Mouse (Mus musculus) urinary bladder, adult 2 months (tissue): ENCODE results near the gene Ube4b. TPM values are rescaled to one million over a fixed set of nuclear protein-coding genes. Genes with fewer than 3 reads are reported as not detected.
"Not testable (repeated sequence)": the region's sequence is repeated elsewhere in the genome, so short reads cannot be mapped to it uniquely, and the experiment has no call there.

Source experiments
- DNase-seq: peaks from one replicate; pipeline ENCODE4 v3.0.0; 2022; ENCODE audit warnings: low spot score
- polyA plus RNA-seq: library from polyadenylated mRNA; depleted of rRNA; stranded (reverse); fragments of >200 nt; gene quantifications from 2 replicates; pipeline ENCODE4 v1.2.3, GENCODE M21; 2012; rRNA removed

The Ube4b gene
- 38.3 and 54.1 TPM in 2 replicates for polyA plus RNA-seq

DNA sequence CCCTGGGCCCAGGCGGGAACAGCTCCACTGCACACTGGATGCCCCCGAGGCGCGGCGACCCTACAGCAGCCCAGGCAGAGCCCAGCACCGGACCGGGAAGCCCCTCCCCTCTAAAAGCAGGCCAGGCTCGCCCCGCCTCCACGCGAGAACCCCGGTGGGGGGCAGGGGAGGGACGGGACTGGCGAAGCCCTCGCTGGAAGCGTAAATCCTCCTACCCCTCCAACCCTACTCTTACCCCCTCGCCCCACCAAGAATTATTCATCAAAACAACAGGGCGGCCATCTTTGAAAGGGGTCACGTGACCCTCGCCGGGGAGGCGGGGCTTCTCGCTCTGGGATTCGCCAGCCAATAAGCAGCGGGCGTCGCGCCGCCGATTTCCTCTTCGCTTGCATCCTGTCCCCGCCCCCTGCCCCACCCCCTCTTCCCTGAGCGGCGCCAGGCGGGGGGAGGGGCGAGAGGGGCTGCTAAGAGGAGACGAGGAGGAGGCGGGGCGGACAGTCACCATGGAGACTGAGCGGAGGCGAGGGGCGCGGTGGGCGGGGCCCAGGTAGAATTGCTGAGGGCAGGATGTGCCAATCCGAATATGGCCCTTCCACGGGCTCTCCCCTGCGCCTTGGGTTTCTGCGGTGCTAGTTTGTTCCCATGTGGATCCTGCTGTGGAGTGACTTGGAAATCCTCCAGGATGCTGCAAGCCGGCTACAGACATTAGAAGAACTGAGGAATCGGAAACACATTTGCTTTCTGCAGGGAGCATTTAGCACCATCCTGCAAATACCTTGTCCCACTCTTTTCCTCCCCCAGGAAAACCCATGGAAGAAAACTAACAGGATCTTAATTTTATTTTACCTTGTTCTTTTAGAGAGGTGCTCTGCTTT, at the start of gene Ube4b:
Ube4b (minus strand) TSS at position 425 of the 875 bp plus-strand sequence.
- peak; percentile 83 for DNase-seq

DNA sequence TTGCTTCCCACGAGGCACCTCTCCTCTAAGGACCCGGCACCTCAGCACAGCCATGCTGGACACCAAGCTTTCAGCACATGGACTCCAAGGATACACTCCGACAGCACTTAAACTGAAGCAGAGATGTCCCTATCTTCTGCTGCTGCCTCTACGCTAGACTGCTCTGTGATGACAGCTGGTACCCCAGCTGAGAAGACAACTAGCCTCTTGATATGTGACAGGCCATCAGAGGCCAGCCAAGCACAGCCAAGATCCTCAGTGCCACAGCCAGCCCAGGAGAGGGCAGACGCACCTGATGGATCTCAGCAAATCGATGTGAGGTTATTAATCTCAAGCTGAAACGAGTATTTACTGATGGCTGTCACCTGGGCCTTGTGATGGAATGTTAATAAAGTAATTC, 48.5 kb upstream of the Ube4b start:
- DNase-seq: no peak

DNA sequence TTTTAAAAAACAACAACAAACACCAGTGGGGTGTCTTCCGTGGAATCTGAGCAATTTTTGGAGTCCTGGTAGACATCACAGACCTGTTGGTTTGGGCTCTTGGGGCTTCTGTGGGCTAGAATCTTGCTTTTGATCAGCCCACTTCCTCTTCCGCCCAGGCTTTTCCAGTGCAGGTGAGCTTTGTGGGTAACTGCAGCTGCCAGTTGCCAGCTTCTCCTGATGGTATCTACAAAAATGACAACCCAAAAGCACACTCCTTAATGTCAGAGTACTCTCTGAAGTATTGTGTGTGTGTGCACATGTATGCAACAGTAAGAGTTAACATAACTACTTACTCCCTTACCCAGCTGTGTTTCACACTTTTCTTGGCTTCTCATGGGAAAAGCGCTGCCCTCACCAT, 43.0 kb upstream of the Ube4b start:
- no peak for DNase-seq

DNA sequence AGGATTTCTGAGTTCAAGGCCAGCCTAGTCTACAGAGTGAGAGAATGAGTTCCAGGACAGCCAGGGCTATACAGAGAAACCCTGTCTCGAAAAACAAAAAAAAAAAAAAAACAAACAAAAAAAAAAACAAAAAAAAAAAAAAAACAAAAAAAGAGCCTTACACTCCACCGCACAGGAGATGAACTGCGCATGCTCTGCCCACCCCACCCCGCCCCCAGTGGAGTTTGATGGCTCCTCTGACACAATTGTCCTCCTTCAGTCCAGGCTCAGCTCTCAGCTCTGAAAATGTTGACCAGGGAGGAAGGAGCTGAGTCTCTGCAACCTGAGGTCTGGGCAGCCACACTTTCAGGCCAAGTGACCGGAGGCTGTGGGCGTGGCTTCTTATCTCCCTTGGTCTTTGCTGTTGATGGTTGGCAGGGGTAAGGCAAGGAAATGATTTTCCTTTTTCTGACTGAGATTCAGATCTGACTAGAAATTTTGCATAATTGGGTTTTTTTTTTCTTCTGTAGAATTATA, 36.9 kb upstream of the Ube4b start:
- DNase-seq: no peak

DNA sequence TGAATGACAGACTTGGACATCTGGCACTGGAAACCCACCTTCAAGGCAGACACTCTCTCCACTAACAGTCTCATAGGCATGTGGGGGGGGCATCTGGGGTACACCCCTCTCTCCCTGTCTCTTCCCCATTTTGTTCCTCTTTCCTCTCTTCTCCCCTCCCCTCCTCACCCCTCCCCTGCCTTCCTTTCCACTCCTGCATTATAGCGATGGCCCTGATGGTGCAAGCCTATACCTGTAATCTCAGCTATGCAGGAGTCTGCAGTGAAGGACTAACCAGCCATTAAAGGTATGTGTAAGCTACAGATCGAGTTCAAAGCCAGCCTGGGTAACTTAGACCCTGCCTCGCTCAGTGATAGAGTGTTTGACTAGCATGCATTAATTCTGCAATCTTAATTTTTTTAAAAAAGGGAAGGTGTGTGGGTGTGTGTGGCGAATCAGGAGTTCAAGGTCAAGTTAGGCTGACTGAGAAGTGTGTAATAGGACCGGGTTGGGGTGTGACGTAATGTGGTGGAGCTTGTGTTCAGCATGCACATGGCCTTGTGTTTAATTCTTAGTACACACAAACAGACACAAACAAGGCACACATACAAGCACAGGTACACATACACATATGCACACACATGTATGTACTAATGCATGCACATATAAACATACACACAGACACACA, 35.9 kb upstream of the Ube4b start:
- DNase-seq: no peak

DNA sequence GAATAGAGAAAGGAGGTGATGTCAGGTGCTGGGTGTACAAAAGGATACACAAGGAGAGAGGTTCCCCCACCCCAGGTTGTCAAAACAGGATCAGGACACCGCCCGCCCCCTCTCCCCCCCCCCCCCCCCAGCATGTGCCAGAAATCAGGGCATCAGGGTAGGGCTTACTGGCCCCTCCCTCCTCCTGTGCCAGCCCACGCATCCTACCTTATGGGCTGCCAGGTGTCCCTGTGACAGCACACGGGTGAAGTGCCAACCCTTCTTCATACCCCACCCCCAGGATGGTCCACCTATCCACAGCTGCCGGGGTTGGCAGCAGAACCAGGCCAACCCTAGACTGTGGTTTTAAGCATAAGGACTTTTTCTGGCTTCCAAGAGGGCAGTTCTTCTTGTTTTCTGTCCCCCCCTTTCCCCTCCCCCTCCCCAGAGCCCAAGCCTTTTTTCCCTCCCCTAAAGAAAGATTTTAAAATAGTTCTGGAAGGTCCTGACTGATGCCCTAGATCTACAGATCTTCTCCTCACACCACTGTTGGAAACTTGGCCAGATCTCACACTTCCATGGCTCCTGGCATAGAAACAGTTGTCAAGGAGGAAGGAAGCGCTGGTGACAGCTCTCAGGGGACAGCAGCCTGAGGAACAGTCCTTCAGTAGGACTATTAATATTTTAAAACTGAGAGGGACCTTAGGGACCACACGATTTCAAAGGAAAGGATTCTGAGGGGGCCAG, 35.2 kb upstream of the Ube4b start:
- DNase-seq: no peak

DNA sequence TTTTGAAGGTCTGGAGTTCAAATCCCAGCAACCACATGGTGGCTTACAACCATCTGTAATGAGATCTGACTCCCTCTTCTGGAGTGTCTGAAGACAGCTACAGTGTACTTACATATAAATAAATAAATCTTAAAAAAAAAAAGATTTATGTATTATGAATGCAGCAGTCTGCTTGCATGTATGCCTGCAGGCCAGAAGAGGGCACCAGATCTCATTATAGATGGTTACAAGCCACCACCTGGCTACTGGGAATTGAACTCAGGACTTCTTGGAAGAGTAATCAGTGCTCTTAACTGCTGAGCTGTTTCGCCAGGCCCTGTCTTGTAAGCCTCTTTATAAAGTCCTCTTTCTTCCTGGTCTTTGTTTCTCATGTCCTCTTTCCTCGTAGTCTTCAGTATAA, 33.9 kb upstream of the Ube4b start:
- DNase-seq: not testable (repeated sequence)

DNA sequence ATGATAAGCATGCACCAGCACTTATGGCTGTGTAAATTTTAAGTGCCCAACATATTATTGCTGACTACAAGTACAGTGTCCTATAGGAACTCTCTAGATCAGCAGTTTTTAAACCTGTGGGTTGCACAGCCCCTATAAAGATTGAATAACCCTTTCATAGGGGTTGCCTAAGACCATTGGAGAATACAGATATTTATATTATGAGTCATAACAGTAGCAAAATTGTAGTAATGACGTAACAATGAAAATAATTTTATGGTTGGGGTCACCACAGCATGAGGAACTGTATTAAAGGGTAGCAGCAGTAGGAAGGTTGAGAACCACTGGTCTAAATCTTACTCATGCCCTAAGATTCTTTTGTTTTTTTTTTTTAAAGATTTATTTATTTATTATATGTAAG, 32.9 kb upstream of the Ube4b start:
- DNase-seq: no peak

DNA sequence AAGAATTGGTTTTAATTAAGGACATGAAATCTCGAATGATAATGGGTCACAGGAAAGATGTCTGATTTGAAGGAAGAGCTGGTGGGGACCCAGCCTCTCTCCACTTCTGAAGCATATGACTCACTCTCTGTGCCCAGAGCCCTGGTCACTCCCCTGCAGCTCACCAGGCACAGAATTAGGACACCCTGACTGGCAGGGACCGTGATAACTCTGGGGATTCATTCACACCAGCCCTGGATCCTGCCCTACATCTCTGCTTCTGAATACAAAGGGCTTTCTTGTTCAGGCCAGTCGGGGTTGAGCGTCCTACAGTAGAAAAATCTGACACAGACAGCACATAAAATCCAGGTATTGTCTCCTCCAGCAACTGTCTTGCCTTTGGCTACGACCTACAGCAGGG, 32.0 kb upstream of the Ube4b start:
- no peak for DNase-seq

DNA sequence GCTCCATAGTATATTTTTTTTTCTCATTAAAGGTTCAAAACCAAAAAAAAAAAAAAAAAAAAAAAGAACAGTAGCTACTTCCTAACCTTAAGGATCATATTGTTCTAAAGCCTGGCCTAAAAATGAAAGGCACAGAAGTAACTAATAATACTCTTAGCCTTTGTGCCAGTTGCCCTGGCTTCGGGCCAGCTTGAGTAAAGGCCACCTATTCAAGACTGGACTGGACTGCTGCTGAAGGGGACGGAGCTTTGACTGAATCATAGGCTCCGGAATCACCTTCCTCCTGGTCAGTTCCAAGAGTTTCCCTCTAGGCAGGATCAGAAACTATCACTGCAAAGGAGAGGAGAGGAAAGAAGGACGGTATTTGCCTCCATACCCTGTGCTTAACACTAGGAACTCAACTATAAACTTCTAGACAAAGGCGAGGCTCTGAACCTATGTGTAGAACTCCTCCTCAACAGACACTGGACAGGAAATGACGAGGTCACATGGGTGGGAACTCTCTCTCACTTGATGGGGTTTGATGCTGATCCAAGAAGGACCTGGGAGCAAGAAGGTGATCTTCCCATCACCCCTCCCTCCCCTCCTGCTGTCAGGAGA, 31.4 kb upstream of the Ube4b start:
- DNase-seq: no peak

DNA sequence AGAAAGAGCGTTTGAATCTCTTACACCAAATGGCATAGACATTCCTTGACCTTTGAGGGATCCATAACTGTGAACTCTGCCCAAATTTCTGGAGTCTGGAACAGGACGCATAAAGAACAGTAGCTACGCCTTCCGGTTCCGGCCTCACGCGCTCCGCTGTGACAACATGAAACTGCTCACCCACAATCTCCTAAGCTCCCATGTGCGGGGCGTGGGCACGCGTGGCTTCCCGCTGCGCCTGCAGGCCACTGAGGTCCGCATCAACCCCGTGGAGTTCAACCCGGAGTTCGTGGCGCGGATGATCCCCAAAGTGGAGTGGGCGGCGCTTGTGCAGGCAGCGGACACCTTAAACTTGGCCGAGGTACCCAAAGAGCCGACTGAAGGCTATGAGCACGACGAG, 30.6 kb upstream of the Ube4b start:
- not testable (repeated sequence) for DNase-seq

DNA sequence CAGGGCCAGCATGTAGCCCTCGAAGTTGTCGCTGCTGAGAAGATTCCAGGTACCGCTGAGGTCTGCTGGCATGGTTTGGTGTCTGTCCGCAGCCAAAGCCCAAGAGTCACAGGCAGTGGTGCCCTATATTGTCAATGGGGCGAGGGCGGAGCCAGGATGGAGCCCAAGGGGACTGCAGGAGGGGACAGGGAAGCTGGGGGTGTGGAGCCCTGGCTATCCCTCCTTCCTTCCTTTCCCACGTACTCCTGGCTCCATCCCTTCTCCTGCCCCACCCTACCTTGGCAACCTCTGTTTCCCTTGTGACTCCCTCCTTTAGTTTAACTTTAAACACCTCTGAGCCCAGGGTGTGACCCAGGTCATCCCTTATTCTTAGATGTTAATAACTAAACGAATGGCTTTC, 28.3 kb upstream of the Ube4b start, which contains the start of gene Rbp7:
Rbp7 (minus strand) TSS at position 100 of the 400 bp plus-strand sequence.
- no peak for DNase-seq

DNA sequence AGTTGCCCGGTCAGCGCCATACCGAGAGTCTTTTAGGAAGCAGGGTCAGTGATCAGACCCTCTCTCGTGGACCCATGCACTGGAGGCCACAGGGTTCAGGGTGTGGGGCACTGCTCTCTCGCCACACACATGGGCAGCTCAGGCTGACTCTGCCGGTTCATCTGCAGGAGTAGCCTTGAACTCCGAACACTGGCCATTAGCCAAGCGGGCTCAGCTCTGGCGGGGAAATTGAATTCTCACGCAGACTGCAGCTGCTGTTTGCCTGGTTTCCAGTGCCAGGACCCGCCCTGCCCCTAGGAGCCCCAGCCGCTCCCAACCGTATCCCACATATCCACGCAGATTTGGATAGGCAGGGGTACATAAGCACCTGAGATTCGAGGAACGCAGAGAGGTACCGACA, 27.7 kb upstream of the Ube4b start:
- no peak for DNase-seq

DNA sequence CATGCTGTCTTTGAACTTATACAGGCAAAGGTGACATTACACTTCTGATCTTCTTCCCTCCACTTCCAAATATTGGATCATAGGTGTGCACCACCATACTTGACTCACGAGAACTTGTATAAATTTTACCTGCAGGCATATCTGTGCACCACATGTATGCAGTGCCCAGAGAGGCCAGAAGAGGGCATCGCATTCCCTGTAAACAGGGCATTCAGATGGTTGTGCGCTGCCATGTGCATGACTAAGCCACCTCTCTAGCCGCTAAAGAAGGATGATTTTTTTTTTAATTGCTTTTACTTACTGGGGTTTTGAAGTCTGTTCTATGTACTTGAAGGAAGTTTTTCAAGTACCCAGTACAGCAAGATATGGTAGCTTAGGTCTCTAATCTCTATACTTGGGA, 27.1 kb upstream of the Ube4b start:
- no peak for DNase-seq

DNA sequence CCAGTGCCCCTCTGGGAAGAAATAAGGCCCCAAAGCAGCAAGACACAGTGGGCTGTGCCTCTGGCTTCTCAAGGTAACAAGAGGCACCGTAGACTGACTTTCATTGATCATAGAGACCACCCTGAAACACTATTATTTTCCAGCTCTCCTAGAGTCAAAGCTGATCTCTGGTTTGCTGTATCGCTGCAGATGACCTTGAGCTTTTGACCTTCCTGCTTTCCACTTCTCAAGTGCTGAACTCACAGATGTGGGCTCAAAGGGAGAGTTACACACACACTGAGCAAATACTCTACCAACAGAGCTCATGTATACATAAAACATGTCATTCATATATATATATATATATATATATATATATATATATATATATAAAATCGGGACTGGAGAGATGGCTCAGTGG, 24.1 kb upstream of the Ube4b start:
- no peak for DNase-seq

DNA sequence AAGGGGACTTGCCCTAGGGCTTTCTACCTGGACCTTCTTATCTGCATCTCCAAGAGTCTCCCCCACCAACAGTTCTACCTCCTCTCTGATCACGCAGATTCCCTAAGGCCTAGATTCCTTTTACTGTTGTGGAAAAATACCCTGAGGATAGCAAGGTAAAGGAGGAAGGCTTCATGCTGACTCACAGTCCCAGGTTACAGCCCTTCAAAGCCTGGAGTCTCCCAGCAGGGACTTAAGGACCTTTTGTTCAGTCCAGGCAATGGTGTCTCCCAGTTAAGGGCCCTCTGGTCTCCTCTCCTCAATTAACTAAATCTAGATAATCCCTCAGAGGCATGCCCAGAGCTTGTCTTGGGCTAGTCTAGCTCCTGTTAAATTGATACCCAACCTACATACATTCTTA, 19.8 kb upstream of the Ube4b start:
- no peak for DNase-seq

DNA sequence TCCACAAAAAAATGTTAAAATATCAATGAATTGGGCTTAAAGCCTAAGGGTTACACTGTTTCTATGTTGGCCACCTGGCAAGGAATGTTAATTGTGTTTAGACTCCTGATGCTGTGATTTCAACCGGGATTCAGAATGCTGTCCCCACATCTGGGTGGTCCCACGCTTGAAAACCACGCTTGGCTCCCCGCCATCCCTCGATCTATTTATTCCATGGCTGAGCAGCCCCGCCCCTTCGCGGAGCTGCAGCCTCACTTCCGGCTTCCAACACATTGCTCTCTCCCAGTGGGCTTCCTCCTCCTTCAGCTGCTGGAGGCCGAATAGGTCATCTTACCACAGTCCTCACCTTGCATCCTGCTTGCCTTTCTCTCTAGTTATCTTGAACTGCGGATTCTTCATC, 19.3 kb upstream of the Ube4b start:
- DNase-seq: no peak

DNA sequence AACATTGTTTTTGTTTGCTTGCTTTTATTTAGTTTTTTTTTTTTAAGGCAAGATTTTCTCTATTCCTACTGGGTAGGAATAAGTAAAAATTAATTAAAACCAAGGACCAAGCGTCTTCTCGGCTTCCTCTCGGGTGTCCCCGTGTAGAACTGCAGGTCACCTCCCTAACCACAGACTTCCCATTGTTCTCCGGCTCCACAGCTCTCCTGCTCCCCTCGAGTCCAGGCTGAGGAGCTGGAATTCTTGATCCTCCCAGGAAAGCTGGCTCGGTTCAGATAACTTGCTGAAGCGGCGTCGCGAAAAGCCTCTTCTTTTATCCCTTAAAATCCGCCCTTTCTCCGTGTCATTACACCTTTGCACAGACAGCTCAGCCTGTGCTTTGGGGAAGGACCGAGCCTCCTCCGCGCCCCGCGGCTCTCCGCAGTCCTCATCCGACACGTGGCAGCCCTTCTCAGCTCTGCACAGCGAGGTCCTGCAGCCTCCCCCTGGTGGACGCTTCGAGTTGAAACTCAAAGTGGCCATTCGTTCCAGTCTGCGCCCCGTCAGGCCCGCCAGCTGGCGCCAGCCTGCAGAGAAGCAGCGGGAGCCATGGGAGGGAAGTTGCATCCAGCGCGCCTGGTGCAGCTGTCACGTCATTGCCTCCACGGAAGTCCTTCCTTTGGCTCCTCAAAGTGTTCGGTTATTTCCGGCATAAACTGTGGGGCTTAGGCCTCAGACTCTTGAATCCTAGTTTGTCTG, 18.6 kb upstream of the Ube4b start:
- peak; percentile 72 for DNase-seq

DNA sequence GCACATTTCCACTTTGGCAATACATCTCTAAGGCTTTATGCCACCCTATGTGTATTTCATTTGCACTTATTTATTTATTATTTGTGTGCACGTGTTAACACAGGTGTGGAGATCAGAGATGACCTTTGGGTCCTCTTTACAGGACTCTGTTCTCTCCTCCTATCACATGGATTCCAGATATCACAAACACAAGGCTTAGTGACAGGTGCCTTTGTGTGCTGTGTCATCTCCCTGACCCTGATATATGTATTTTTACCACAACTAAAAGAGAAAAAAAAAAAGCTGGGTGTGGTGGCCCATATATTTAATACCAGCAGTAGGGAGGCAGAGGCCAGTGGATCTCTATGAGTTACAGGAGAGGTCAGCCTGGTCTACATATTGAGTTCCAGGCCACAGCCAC, 17.9 kb upstream of the Ube4b start:
- no peak for DNase-seq

DNA sequence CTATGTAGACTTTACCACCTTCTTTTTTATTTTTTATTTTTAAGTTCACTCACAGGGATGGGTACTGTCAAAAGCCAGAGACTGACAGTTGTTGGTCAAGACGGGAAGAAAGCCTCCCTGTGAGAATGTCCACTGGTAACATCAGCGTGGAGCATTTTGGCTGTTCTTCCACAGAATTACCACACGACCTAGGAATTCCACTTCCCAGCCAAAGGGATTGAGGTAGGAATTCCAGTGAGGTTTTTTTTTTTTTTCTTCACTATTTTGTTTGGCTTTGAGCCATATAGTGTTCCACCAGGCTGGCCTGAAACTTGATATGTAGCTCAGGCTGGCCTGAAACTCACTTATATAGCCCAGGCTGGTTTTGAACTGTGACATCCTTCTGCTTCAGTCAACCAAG, 15.9 kb upstream of the Ube4b start:
- no peak for DNase-seq

DNA sequence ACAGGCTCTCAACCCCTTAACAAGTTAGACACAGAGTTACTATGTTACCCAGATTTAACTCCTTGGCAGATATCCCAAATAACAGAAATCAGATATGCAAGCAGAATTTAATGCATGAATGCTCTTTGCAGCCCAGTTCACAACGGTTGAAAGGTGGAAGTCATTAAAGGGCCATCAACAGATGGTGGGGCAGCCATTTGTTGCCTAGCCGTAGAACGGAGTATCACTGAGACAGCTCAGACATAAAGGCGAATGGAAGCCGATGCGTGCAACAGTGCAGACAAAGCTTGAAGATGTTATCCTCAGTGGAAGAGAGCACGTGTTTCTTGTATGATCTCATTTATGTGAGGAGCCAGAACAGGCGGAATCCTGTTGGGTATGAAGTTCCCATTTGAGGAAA, 14.0 kb upstream of the Ube4b start:
- DNase-seq: no peak
